Mouse (Mus musculus) spleen, adult 2 months (tissue): ENCODE results near the gene F11r.

ENCODE experiments used
- CTCF ChIP-seq: fragments of 200-500 bp; IDR thresholded peaks from 2 replicates; pipeline ENCODE4 v1.5.1; 2011; ENCODE audit warnings: mild to moderate bottlenecking, inconsistent platforms; ENCODE audit not compliant: insufficient read depth, insufficient read length, insufficient replicate concordance; ENCODE audit errors: extremely low read depth
- POLR2A ChIP-seq: fragments of 200-500 bp; IDR thresholded peaks from 2 replicates; pipeline ENCODE4 v1.6.1; 2011; ENCODE audit warnings: low read depth, low read length, inconsistent platforms

- TF ChIP-seq CTCF (no peak), POLR2A (no peak)
These were observed 58.0 kb downstream of the F11r start for GRCm38 (mm10) chr1:171495371-171495770.
